Mouse (Mus musculus): ENCODE results near the gene Fyb.
A peak's percentile ranks its signal among the peaks of the same experiment; 100 is the strongest.

Fyb gene

DNA sequence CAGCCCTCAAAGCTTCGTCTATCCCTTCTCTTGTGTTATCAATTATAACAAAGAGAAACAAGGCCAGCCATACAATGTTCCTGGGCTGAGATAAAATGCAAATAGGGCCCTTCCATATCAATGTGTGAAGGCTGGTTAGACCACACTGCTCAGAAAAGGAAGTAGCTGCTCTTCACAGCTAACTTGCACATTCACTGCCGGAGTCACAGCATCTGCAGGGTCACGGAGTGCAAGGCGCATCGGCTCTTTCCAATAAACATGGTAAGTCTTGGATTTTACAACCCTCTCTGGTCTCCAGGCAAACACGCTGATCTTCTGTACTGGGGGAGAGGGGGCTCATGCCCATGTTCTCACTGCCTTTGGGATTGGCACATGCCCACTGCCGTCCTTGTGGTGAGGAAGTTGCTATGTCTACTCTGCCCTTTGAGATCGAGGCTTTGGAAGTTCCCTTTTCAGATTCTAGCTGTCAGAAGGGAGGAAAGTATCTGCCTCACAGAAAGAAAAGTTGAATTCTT lies at the start of gene Fyb:
TSS of gene Fyb (plus strand) at position 201 of the 515 bp plus-strand sequence.
- DNase-seq (ENCODE audit: low read depth, low spot score): no peak

DNA sequence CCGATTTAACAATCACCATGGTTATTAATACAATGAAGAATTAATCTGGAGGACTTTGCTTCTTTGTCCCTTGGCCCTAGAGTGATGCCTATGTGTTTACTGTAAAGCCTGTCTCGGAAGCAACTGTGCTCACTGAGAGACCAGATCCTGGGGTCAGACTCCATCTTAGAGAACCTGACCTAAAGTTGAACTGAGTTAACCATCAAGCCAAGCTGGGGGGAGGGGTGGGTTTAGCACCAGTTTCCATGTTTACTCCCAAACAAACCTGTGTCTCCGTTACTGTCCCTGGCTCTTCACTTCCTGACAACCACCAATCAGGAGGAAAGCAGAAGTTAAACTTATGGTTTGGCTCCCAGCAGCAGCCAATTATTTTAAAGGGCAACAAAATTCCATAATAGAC lies 39.1 kb upstream of the Fyb start:
- DNase-seq (ENCODE audit: low read depth, low spot score): no peak

DNA sequence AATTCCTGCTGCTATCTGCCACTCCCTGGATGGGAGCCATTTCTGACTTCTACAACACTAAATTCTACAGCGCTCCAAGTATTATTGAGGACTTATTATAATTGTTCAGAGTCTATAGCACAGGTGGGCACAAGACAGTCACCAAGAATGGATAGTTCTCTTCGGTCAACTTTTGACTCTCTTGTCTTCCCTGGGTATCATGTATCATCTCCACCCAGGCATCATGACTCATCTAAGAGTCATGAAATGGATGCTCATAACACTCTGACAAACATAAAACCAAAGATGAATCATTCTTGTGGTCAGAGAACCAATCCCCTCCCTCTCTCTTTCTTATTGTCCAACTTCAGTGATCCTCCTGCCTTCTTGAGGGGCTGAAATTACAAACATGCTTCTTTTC lies 30.3 kb upstream of the Fyb start:
- no peak for DNase-seq (ENCODE audit: low read depth, low spot score)

DNA sequence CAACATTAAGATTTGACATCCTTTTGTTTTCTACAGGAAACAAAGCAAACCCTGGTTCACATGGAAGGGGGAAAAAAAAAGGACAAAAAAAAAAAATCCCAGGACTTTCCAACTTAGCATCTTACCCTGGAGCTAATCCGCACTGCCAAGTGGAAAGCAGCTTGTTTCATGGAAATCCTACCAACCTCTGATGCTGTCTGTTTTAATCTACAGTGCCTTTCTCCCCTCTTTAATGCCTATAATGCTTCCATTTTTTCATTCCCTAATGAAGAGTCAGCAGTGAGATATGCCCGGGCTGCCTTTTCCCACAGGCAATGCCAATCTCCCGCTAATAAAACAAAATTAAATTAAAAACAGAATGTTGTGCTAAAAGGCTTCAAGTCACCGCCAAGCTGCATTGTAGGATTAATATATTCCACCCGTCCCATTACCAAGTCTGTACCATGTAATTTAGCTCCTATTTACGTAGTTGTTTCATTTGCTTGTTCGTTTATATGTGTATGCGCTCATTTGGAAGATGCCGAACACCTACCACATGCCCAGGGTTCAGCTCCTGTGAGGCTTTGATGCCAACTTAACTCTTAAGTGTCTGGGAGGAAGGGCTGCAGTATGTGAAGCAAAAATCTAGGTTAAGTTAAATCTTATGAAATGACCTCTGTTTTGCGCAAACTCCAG lies 24.1 kb upstream of the Fyb start:
- DNase-seq (ENCODE audit: low read depth, low spot score): no peak

DNA sequence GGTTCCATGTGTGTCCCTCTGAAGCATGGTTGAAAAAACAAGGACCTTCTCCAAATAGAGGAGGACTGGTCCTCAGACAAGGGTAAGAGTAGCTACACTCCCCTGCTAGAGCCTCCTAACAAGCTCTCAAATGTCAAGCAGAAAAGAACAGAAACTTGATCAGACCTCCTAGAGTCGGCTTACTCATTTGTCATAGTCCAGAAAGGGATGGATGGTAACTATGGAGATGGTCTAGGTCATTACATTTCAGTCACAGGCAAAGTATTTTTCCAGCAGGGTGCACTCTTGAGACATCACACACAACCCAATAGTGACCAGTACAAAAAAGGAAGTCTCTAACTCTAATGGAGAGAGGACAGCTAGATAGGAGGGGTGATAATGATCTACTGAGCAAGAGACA lies 21.9 kb upstream of the Fyb start:
- no peak for DNase-seq (ENCODE audit: low read depth, low spot score)

DNA sequence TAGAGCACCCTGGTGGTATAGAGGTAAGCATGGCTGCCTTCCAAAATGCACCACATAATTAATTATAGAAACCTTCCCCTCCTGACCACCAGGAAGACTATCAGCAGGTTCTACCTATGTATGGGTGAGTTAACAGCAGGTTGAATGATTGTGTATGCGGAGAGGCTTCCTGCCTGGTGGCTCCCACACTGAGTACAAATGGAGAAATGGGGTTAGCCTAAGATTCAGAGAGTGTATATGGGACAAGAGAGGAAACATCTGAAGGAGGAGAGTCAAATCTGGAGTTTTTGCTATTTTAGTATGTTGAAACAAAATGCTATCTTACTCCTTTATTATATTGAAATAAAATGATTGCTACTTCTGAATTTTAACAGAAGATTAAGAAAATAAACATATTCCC lies 5.1 kb upstream of the Fyb start:
- DNase-seq (ENCODE audit: low read depth, low spot score): no peak

DNA sequence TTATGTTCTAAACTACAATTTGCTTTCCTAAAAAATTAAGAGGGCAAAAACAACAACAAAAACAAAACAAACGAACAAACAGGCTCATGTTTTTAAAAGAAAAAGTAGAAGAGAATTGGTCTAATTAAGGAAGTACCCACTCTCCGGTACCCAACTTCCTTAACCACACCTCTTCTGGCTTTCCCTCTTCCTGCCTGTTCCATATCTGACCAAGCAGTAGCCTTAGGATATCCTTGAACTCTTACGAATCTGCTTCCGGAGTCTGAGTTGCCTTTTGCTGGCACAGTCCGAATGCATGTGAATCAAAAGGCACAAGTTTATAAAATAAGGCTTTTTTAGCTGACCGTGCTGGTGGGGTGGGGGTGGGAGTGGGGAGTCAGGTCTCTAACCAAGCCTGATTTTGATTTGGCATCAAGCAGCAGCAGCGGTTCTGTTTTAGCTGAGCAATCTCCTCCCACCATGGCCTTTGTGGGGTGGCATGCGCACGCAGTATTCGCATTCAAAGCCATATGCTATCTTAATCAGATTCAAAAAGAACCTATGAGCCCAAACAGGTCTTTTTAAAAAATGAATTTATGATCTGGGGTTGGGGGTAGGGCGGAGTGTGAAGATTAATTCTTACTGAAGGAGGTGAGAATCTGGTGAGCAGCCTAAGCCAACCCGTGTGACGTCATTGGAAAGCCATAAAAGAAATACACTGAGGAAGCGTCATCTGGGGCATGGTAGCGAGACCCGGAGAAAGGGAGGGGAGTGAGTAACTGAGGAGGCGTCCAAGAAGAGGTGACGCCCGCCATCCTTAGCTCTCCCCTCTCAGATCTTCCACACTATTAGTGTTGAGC lies 3.0 kb upstream of the Fyb start:
- DNase-seq (ENCODE audit: low read depth, low spot score): no peak

DNA sequence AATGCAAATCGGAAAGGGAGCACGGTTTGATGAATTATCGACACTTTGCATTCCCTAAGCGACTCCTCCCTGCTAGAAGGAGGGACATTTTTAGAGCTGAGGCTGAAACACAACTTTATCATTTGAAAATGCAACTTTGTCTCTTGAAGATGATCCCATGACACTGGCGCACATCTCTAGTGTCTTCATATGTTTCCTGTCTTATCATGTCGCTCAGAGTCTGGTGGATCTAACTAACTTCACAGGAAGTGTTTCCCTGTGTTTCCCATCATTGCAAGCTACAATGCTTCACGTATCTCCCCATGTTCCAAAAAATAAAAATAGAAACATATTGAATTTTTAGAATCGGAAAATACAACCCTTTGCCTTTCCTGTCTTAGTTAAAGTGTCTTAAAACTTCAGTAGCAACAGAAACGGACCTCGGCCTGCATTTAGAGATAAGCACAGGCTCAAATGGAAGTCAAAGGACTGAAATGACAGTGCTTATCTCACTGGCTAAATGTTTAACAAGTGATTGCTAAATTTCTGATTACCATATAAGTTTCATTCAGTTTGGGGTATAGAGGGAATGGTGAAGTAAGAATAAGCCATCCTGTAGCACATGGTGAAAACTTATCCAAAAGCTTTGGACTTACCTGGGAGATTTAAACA lies 2.0 kb upstream of the Fyb start:
- DNase-seq (ENCODE audit: low read depth, low spot score): no peak

DNA sequence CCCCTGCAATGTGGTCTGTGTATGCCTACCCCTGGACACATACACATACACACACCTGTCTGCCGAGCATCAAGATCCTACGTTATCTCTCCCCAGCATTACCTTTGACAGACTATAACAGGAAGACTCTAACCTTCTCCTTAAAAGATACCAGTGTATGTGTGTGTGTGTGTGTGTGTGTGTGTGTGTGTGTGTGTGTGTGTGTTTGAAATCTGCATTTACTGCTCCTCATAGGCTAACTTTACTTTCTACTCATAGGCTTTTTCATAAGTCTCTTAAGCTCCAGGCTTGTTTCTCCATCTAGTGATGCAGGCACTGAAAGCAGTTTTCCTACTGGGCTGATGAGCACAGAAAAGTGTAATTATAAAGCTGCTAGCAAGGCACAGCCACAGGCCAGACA lies 2.1 kb downstream of the Fyb start:
- no peak for DNase-seq (ENCODE audit: low read depth, low spot score)

DNA sequence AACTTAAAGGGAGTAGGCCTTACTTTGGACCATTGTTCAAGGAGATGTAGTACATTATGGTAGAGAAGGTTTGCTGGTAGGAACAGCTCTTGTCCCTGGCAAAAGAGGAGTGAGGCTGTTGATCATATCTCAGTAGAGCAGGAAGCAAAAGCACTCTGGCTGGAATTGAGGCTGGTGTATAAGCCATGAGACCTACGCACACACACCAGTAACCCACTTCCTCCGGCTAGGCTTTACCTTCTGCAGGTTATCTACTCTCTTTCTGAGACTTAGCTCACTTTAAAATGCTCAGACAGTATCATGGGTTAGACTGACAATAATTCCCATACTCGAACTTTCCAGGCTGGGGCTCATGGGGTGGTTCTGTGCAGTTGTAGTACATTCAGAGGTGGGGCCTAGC lies 2.7 kb downstream of the Fyb start:
- no peak for DNase-seq (ENCODE audit: low read depth, low spot score)

DNA sequence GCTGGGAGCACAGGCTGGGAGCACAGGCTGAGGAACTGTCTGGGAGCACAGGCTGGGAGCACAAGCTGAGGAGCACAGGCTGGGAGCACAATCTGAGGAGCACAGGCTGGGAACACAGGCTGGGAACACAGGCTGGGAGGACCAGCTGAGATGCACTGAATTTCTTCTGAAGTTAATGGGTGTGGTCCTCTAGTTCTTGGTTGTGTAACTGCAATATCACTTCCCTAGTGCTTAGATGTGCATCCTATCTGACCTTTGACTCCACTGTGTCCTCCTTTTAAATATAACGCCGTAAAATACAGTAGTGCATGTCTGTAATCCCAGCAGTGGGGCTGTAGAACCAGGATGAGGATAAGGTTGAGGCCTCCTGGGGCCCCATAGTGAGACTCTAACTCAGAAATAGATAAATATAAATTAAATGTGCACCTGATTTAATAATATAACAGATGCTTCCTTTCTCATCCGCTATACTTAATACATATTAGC lies 11.2 kb downstream of the Fyb start:
- DNase-seq (ENCODE audit: low read depth, low spot score): no peak

DNA sequence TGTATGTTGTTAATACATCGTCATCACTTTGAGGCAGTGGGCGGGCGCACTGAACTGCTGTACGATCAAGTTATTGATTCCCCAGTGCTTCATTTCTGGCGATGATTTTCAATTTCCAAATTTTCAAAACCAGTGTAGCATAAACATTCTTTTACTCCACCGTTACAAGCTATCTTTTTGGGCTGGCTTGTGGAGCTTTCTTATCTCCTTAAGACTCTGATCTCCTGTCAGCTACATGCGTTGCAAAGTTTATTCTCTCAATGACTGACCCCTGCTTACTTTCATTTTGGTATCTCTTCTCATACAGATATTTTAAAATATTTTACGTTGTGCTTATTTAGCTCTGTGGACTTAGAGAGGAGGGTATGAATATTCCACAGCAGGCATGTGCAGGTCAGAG lies 11.9 kb downstream of the Fyb start:
- DNase-seq (ENCODE audit: low read depth, low spot score): no peak

DNA sequence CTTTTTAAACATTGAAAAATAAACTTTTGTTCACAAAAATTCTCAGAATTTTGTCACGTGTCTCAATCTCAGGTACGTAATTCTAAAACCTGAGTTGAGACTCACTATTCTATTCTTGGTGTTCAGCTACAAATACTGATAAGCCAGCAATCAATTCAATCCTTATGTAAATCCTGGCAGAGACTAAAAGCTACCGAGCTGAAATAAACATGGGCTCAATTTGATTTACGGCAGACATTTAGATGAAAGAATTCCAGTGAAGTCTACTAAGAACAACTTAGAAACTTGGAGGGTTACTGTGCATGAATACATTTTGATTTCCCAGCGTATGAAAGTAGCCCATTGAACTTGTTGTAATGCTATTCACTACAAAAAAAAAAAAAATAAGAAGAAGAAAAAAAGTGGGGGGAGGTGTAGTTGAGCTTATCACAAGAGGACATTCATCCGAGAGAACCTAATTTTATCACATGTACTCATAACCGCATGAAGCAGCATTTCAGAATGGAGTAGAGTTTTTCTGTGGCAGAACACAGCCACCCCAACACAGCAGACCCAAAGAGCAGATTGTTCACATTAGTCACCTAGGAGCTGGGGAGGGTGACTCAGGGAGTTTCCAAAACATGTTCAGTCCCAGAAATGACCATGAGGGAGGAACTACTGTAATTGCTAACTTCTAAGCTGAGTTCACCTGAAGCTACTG lies 17.1 kb downstream of the Fyb start:
- DNase-seq (ENCODE audit: low read depth, low spot score): no peak

DNA sequence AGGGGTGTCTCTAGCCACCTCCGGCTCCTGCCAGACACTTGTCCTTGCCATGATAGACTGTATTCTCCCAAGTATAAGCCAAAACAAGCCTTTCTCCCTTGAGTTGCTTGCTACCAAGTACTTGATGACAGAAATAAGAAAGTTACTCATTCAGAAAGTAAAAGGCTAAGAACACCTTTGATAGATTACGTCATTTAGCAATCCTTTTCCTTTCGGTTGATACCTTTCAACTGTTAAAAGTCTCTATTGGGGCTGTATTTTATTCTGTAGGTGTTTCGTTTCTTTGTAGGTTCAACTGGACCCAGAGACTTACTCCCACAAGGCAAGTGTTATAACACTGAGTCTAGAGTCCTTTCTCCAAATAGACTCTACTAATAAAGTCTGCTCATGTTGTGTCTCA lies 26.3 kb downstream of the Fyb start:
- no peak for DNase-seq (ENCODE audit: low read depth, low spot score)

DNA sequence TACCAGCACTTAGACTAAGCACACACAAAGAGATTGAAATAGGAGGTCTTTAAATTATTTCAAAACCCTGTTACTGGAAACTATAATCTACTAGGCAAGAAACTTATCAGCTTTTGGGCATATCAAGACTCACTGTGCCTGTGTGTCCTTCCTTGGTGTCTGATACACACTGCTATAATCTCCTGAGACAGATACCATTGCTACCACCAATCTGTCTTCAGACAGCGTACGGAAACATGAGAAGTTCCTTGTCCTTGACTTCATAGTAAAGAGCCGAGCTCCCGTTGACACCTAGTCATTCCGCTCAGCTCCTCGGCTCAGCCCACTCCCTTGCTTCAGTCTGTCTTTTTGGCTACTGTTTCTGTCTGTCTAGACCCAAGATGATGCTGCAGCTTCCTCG lies 29.2 kb downstream of the Fyb start:
- no peak for DNase-seq (ENCODE audit: low read depth, low spot score)

DNA sequence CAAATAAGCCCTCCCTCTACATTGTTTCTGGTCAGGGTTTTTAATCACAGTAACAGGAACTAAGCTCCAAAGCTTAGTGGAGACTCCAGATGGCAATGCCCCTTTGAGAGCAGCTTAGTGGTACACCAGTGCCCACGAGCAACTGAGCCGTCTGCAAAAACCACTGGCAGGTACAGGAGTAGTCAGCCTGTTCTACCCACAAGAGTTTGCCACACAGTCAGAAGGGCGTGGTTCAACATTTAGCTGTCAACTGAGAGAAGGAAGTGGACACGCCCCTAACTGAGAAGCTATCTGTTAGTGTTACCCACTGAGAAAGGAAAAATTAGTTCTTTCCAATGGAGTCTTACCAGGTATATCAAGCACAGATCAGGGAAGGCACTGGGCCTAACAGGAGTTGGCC lies 32.1 kb downstream of the Fyb start:
- no peak for DNase-seq (ENCODE audit: low read depth, low spot score)

DNA sequence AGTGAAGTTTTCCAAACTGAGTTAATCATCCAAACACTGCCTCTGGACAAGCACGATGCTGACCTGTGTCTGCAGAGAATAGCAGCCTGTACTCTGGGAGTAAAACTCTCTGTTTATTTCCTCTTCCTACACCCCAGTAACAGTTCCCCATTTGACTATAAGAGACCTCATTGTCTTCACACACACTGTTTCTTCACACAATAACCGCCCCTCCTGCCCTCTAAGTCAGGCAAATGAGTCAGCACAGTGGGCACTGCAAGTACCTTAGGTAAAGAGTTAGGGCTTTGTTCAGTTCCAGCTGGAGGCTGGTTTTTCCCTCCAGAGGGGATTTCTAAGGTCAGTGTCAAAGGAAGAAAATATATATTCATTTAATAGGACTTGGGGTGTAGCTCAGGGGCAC lies 32.9 kb downstream of the Fyb start:
- peak; percentile 23 for DNase-seq (ENCODE audit: low read depth, low spot score)

DNA sequence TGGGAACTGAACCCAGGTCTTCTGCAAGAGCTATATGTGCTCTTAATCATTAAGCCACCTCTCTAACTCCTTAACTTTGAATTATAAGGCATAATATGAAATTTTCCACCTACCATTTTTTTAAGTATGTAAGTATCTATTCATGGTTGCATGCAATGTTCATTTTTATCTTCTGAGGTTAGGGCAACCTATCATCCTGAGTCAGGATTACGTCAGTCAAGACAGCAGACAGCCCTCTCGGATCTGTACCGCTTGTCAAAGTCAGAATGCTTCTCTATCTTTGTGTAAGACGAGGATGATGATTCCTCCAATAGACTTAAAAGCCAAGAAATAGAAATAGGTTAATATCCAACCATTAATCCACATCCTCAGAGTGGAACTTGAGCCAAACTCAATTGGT lies 33.6 kb downstream of the Fyb start:
- DNase-seq (ENCODE audit: low read depth, low spot score): no peak

DNA sequence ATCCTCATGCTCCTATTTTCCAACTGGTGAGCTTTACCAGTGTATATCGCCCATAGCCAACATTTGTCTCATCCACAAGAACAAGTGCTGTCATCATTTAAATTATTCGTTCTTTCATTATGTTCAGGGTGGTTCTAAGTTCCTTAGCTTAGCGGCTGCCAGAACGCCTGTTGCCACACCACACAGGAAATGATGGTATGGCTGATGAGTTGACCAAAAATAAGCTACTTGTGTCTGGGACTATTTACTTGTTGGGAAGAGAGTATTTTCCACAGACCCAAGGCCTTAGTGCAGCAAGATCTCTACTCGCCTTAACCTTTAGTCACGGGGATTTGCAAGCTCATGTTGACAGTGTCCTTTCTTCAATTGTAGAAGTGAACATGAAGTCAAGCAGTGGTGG lies 34.3 kb downstream of the Fyb start:
- no peak for DNase-seq (ENCODE audit: low read depth, low spot score)

DNA sequence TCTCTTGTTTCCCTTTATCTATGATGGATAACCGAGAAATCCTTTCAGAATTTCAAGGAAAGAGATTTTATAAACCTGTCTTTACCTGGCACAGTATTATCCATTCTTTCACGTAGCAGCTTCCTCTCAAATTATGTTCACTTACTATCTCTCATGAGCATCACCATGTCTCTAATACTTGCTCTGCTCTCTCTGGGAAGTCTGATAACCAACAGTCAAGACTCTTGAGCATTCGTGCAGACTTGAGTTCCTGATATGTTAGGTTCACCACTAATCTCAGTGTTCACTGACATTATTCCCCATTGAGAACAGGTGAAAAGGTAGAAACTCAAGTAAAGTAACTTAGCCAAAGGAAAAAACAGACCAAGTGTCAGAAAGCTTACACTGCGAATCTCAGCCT lies 34.9 kb downstream of the Fyb start:
- DNase-seq (ENCODE audit: low read depth, low spot score): no peak

DNA sequence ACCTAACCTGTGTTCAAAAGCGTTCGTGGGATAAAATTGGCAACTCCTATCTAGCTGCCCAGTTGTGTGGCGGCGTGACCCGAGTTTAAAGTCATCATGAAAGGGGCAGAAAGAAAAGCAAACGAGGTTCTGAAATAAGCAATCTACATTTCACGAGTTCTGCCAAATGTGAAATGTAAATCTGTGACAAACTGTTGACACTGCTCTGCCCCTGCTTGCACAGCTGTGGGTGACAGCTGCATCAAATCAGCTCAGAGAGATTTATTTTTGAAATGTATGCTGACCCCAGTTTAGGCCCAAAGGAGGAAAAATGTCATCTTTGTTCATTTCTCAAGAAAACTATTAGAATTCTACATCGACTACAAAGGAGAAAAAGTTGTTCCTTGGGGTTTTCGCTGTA lies 36.5 kb downstream of the Fyb start:
- DNase-seq (ENCODE audit: low read depth, low spot score): no peak

DNA sequence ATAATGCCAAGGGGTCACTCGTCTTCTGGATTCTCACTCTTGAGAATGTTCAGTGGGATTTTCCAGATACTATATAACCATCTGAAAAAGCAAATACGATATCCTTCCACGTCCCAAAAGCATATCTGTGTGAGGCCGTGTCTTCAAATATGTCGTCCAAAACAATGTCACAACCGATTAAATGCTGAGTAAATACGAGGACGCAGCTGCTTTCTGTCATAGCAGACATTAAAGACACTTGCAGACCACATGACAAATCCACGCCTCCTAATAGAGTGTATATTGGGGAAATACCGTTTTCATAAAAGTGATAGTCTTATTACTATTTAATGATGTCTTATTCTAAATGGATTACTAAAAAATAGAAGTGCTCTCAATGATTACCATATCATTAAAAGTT lies 38.0 kb downstream of the Fyb start:
- no peak for DNase-seq (ENCODE audit: low read depth, low spot score)

All from ZHBTc4 (cell line).